Mouse (Mus musculus): Measurements from ENCODE around the gene Fam43b. TPM values are rescaled to one million over a fixed set of nuclear protein-coding genes. Genes with fewer than 3 reads are reported as not detected.

Gene Fam43b
- 0.24 and 0.29 TPM in 2 replicates for polyA plus RNA-seq (2014; fragmentation: Nextera tagmentation; extraction: Ambion mirVana)

DNA sequence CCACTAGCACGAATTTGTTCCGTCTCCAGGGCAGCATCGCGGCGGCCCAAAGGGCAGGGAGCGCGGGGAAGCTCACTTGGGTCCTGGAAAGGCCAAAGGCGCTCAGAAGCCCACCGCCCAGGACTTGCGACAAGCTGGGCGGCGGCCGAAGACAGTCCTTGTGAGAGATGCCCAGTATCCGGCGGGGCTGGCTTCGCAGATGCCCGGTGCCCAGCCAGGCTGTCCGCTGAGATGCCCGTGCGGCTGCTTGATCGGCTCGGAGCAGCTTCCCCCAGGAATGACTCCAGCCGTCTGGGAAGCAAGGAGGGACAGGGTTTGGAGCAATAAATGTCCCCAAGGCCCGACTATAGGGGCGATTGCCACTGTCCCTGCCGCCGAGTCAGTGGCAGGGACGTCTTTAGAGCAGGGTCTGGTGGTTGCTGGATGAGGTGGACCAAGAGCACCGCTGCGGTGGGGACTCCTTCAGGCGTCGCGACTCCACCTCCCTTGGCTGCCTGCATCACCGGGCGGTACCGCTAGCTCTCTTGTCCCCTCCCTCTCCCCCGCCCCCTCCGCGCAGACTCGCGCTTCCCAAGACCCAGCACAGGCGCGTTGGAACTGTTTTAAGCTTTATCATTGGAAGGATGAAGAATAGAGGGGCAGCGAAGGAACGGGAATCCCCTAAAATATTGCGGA, at the start of gene Fam43b:
Gene Fam43b (minus strand): TSS at position 558 of the 675 bp plus-strand sequence.
- H3K27me3 ChIP-seq (replicated peaks; ENCODE audit: control insufficient read depth, insufficient read depth, low read length) = peaks cover 77% of the 10 kb centered on the region
- no peak for ATAC-seq (ENCODE audit: low read depth)
- no peak within 1 kb of the TSS for H3K27ac ChIP-seq (replicated peaks; ENCODE audit: low read depth, low read length)
- WGBS = under 1% methylated on average over 44 of the region's 46 CpGs
- no peaks in the 10 kb centered on the region for H3K9me3 ChIP-seq (ENCODE audit: control insufficient read depth, low read length)
- peaks cover 3% of the 10 kb centered on the region; the same call in 1 of the 2 replicates for H3K4me1 ChIP-seq (ENCODE audit: control insufficient read depth, insufficient read depth, low read length)
- DNase-seq (ENCODE audit: low spot score) = peak; percentile 55
- H3K4me3 ChIP-seq (ENCODE audit: low read depth, low read length) = peak within 1 kb of the TSS; percentile 40
- H3K36me3 ChIP-seq (ENCODE audit: control insufficient read depth, insufficient read depth, low read length) = no peaks in the 10 kb centered on the region
- peak within 1 kb of the TSS; percentile 64 for H3K4me2 ChIP-seq (ENCODE audit: low read depth, low read length)
- H3K9ac ChIP-seq (ENCODE audit: low read depth, low read length) = peak within 1 kb of the TSS; percentile 42; the same call in 1 of the 2 replicates

DNA sequence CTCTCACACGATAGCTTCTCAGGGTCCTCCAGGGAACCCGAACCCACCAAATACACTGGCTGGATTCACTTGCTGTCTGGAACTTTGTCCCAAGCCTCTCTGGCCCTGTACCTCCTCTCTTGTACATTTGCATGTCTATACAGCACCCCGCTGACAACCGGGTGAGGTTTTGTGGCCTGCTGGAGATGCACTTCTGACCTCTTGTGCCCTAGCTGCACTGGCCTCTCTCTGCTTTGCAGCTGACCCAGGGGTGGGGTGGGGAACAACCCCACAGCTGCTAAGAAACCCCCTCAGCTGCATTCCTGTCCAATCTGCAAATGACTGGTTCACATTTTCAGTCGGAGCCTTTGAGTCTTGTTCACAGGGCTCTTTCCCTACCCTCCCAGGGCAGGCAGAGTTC, 48.6 kb upstream of the Fam43b start:
- no peak for ATAC-seq (ENCODE audit: low read depth)
- H3K27me3 ChIP-seq (replicated peaks; ENCODE audit: control insufficient read depth, insufficient read depth, low read length) = peaks cover 4% of the 10 kb centered on the region; the same call in 1 of the 2 replicates
- H3K4me1 ChIP-seq (ENCODE audit: control insufficient read depth, insufficient read depth, low read length) = no peaks in the 10 kb centered on the region
- peaks cover 21% of the 10 kb centered on the region for H3K36me3 ChIP-seq (ENCODE audit: control insufficient read depth, insufficient read depth, low read length)
- H3K9me3 ChIP-seq (ENCODE audit: control insufficient read depth, low read length) = no peaks in the 10 kb centered on the region
- no peak overlapping the region for H3K9ac ChIP-seq (ENCODE audit: low read depth, low read length)
- no peak for DNase-seq (ENCODE audit: low spot score)
- no peak overlapping the region for H3K27ac ChIP-seq (replicated peaks; ENCODE audit: low read depth, low read length)
- H3K4me2 ChIP-seq (ENCODE audit: low read depth, low read length) = no peak overlapping the region
- WGBS = 16% methylated on average over 5 of the region's 5 CpGs
- no peak overlapping the region for H3K4me3 ChIP-seq (ENCODE audit: low read depth, low read length)

DNA sequence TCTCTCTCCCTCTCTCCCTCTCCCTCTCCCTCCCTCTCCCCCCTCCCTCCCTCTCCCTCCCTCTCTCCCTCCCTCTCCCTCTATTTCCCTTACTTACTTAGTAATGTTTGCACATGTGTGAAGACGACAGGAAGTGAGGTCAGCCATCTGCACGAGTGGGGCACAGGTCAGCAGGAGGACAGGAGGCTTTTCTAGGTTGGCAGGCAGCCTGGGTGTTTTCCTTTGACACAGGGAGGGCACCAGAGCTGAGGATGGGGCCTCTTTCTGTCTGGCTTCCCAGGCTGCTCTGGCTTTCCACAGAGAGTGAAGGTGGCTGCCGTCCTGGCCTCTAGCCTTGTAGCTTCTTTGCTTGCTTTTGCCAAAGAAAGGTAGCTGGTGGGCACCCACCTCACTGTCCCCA, 43.7 kb upstream of the Fam43b start:
- no peak for ATAC-seq (ENCODE audit: low read depth)
- Histone ChIP-seq H3K4me3 (ENCODE audit: low read depth, low read length) (no peak overlapping the region), H3K9ac (ENCODE audit: low read depth, low read length) (no peak overlapping the region), H3K4me2 (ENCODE audit: low read depth, low read length) (no peak overlapping the region), H3K27me3 (replicated peaks; ENCODE audit: control insufficient read depth, insufficient read depth, low read length) (no peaks in the 10 kb centered on the region), H3K27ac (replicated peaks; ENCODE audit: low read depth, low read length) (no peak overlapping the region), H3K9me3 (ENCODE audit: control insufficient read depth, low read length) (no peaks in the 10 kb centered on the region), H3K36me3 (ENCODE audit: control insufficient read depth, insufficient read depth, low read length) (peaks cover 57% of the 10 kb centered on the region), H3K4me1 (ENCODE audit: control insufficient read depth, insufficient read depth, low read length) (peaks cover 9% of the 10 kb centered on the region; the same call in 1 of the 2 replicates)
- 70% methylated on average over 2 of the region's 3 CpGs for WGBS
- no peak for DNase-seq (ENCODE audit: low spot score)

DNA sequence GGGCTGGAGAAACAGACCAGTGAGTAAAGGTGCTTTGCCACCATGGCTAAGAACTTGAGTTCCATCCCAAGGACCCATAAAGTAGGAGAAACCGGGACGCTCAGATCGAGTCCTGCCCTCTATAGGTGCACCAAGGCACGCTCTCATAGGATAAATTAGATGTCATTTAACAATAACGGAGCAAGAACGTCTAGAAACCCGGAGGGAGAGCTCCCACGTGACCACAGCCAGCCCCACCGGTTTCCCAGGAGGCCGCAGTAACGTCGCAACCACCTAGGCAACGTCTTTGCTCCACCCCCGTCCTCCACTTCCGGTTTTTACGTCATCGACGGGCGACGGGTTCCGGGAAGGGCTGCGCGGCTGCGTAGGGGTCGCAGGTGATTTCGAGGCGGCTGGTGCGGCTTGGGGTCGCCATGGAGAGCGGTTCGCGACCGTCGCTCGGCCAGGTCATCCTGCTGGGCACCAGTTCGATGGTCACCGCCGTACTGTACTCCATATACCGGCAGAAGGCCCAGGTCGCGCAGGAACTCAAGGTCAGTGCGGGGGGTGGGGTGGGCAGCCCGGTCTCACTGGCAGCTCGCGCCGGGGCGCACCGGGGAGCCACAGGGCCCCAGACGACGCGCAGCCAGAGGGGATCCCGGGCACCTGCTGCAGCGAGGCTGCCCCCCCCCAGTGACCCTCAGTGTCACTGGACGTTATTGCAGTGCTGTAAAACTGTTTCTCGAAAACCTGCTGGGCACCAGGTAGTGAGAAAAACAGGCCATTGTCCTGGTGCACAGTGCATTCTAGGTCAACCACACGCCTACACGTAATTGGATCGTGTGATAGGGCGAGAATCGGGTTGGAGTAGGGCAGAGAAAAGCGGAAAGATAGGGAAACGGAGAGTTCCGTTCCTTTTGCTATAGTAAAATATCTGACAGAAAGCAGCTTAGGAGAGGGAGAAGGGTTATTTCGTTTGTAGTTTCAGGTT, 38.3 kb upstream of the Fam43b start, which contains the start of gene Mul1:
Gene Mul1 (plus strand): TSS at position 325 of the 970 bp plus-strand sequence.
- Histone ChIP-seq H3K4me1 (ENCODE audit: control insufficient read depth, insufficient read depth, low read length) (peaks cover 10% of the 10 kb centered on the region; the same call in 1 of the 2 replicates), H3K4me3 (ENCODE audit: low read depth, low read length) (peak within 1 kb of the TSS; percentile 84), H3K4me2 (ENCODE audit: low read depth, low read length) (peak within 1 kb of the TSS; percentile 86), H3K9me3 (ENCODE audit: control insufficient read depth, low read length) (no peaks in the 10 kb centered on the region), H3K36me3 (ENCODE audit: control insufficient read depth, insufficient read depth, low read length) (peaks cover 33% of the 10 kb centered on the region), H3K9ac (ENCODE audit: low read depth, low read length) (peak within 1 kb of the TSS; percentile 85), H3K27me3 (replicated peaks; ENCODE audit: control insufficient read depth, insufficient read depth, low read length) (no peaks in the 10 kb centered on the region), H3K27ac (replicated peaks; ENCODE audit: low read depth, low read length) (peak within 1 kb of the TSS; percentile 54)
- ATAC-seq (ENCODE audit: low read depth) (peak; percentile 91), DNase-seq (ENCODE audit: low spot score) (peak; percentile 97)
- WGBS = under 1% methylated on average over 56 of the region's 64 CpGs

DNA sequence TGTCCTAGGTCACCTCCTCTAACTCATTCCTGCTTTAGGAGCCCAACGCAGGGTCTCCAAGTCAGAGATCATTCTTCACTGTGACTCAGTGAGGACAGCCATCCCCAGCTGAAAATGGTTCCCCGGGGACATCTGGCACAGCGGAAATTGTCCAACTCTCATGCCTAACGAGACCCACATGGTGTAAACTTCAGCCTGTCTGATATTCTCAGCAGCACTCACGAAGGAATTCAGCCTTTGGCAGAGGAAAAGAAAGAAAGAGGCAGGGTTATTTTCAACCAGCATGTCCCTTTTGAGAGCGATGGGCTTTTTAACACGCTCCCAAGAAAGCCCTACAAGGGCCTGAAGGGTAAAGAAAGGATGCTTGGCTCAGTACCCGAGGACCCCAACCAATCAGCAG, 35.0 kb upstream of the Fam43b start:
- ATAC-seq (ENCODE audit: low read depth) = no peak
- Histone ChIP-seq H3K36me3 (ENCODE audit: control insufficient read depth, insufficient read depth, low read length) (0 out of 2 replicates have a peak, but pooled peaks cover 2% of the 10 kb centered on the region), H3K4me1 (ENCODE audit: control insufficient read depth, insufficient read depth, low read length) (peaks cover 10% of the 10 kb centered on the region; the same call in 1 of the 2 replicates), H3K4me3 (ENCODE audit: low read depth, low read length) (no peak overlapping the region), H3K9ac (ENCODE audit: low read depth, low read length) (no peak overlapping the region), H3K4me2 (ENCODE audit: low read depth, low read length) (no peak overlapping the region), H3K27me3 (replicated peaks; ENCODE audit: control insufficient read depth, insufficient read depth, low read length) (no peaks in the 10 kb centered on the region), H3K27ac (replicated peaks; ENCODE audit: low read depth, low read length) (no peak overlapping the region), H3K9me3 (ENCODE audit: control insufficient read depth, low read length) (no peaks in the 10 kb centered on the region)
- WGBS = 41% methylated on average over 8 of the region's 8 CpGs
- no peak for DNase-seq (ENCODE audit: low spot score)

GRCm38 (mm10) chr4:138429778-138430177, 33.5 kb upstream of the Fam43b start:
- DNase-seq (ENCODE audit: low spot score) (no peak), ATAC-seq (ENCODE audit: low read depth) (no peak)
- Histone ChIP-seq H3K4me3 (ENCODE audit: low read depth, low read length) (no peak overlapping the region), H3K36me3 (ENCODE audit: control insufficient read depth, insufficient read depth, low read length) (no peaks in the 10 kb centered on the region), H3K9me3 (ENCODE audit: control insufficient read depth, low read length) (no peaks in the 10 kb centered on the region), H3K4me1 (ENCODE audit: control insufficient read depth, insufficient read depth, low read length) (no peaks in the 10 kb centered on the region), H3K27ac (replicated peaks; ENCODE audit: low read depth, low read length) (no peak overlapping the region), H3K9ac (ENCODE audit: low read depth, low read length) (no peak overlapping the region), H3K4me2 (ENCODE audit: low read depth, low read length) (no peak overlapping the region), H3K27me3 (replicated peaks; ENCODE audit: control insufficient read depth, insufficient read depth, low read length) (no peaks in the 10 kb centered on the region)
- 44% methylated on average over 3 of the region's 3 CpGs for WGBS

DNA sequence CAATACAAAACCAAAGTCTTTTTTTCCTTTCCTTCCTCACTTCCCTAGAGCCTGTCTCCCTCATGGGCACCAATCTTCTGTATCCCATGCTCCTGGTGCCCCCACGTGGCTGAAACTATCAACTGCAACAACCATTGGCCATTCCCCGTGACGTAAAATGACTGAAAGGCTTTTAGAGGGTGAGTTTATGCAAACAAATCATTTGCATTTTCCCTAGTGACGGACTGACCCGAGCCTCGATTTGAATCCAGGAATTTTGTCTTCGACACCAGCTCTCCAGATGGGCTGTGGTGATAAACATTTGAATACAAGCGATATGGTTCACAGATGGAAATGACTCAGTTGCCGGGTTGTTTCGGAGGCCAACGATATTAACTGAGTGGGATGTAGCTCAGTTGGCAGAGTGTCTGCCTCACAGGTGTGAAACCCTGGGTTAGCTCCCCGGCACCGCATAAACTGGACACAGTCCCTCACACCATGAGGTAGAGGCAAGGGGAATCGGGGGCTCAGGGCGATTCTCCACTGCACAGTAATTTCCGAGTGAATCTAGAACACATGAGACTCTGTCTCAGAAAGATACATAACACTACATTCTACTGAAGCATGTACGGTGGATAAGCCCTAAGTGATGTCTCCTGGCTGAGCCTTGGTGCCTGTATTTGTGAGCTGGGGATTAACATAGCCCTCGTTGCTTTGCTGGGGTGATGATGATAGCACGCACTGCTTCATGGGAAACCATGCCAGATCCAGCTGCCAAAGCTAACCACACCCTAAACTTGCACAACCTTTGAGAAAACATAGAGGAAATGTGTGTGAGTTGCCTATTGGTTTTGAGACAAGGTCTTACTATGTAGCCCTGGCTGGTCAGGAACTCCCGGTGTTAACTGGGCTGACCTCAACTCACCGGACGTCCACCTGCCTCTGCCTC, 30.7 kb upstream of the Fam43b start:
- ATAC-seq (ENCODE audit: low read depth) (0 out of 2 replicates have a peak, but pooled peaks have one; percentile 31), DNase-seq (ENCODE audit: low spot score) (peak; percentile 78)
- no peaks in the 10 kb centered on the region for H3K4me1 ChIP-seq (ENCODE audit: control insufficient read depth, insufficient read depth, low read length)
- 0 out of 2 replicates have a peak overlapping the region, but pooled peaks have one; percentile 26 for H3K4me2 ChIP-seq (ENCODE audit: low read depth, low read length)
- H3K27ac ChIP-seq (replicated peaks; ENCODE audit: low read depth, low read length) = no peak overlapping the region
- no peak overlapping the region for H3K4me3 ChIP-seq (ENCODE audit: low read depth, low read length)
- no peaks in the 10 kb centered on the region for H3K9me3 ChIP-seq (ENCODE audit: control insufficient read depth, low read length)
- 41% methylated on average over 22 of the region's 22 CpGs for WGBS
- H3K36me3 ChIP-seq (ENCODE audit: control insufficient read depth, insufficient read depth, low read length) = no peaks in the 10 kb centered on the region
- H3K27me3 ChIP-seq (replicated peaks; ENCODE audit: control insufficient read depth, insufficient read depth, low read length) = no peaks in the 10 kb centered on the region
- peak overlapping the region; percentile 37; the same call in 1 of the 2 replicates for H3K9ac ChIP-seq (ENCODE audit: low read depth, low read length)
